Mouse (Mus musculus) liver, postnatal 0 days (tissue): ENCODE results near the gene 9130019O22Rik.
"Not testable (repeated sequence)": the region's sequence is repeated elsewhere in the genome, so short reads cannot be mapped to it uniquely, and the experiment has no call there.

Experiments
- CTCF ChIP-seq: sonication (generic); IDR thresholded peaks from 2 replicates; pipeline ENCODE4 v1.5.1; 2016; ENCODE audit warnings: antibody characterized with exemption, low read depth
- EP300 ChIP-seq: IDR thresholded peaks from 2 replicates; pipeline ENCODE4 v1.6.1; 2016; ENCODE audit warnings: antibody characterized with exemption, low read depth, mild to moderate bottlenecking

- not testable (repeated sequence) for TF ChIP-seq EP300
- TF ChIP-seq CTCF = peak; percentile 89
Measured at GRCm38 (mm10) chr7:127375271-127376245, 11.4 kb downstream of the 9130019O22Rik start, which contains the start of gene Zfp747.
